Mouse (Mus musculus) heart, adult 2 months (tissue): ENCODE measurements at regions not wholly inside any gene's neighbourhood (a gene's known extent, or its start where the extent isn't known, plus 50 kb on each side); places are given as distances from the start of the nearest gene placed in this dataset.

Experiments
- CTCF ChIP-seq: fragments of 200-600 bp; IDR thresholded peaks from 2 replicates; pipeline ENCODE4 v1.8.1; 2022; ENCODE audit warnings: antibody characterized with exemption, mild to moderate bottlenecking, moderate library complexity
- EP300 ChIP-seq: fragments of 200-500 bp; IDR thresholded peaks from 2 replicates; pipeline ENCODE4 v1.6.1; 2011; ENCODE audit warnings: low read depth, low read length, control low read depth; ENCODE audit not compliant: insufficient read depth
- POLR2A ChIP-seq: fragments of 200-500 bp; IDR thresholded peaks from 2 replicates; pipeline ENCODE4 v1.6.1; 2011; ENCODE audit warnings: mild to moderate bottlenecking, low read depth, low read length, control low read depth; ENCODE audit not compliant: insufficient read depth

- TF ChIP-seq EP300, result no peak
- TF ChIP-seq POLR2A, result no peak
- TF ChIP-seq CTCF, result no peak
Observed at GRCm38 (mm10) chr13:107779591-107779990, 264.7 kb upstream of the Smim15 start.
